Mouse (Mus musculus): ENCODE measurements around the gene Aim2.

Aim2 gene

GRCm38 (mm10) chr1:173349192-173349591 is 1.5 kb upstream of the Aim2 start:
- DNase-seq = no peak

GRCm38 (mm10) chr1:173349946-173350345 is 733 bp upstream of the Aim2 start:
- peak; percentile 13 for DNase-seq

GRCm38 (mm10) chr1:173355107-173355846 is 4.6 kb downstream of the Aim2 start:
- DNase-seq = no peak

- no peak for DNase-seq
Observed at GRCm38 (mm10) chr1:173356699-173357098, 6.0 kb downstream of the Aim2 start.

GRCm38 (mm10) chr1:173357799-173358198 is 7.1 kb downstream of the Aim2 start:
- no peak for DNase-seq

- DNase-seq = no peak
Observed at GRCm38 (mm10) chr1:173359590-173360290, 9.1 kb downstream of the Aim2 start.

- DNase-seq = peak; percentile 64
Observed at GRCm38 (mm10) chr1:173361651-173362050, 11.0 kb downstream of the Aim2 start.

- no peak for DNase-seq
Observed at GRCm38 (mm10) chr1:173363436-173363835, 12.8 kb downstream of the Aim2 start.

GRCm38 (mm10) chr1:173364125-173364800 is 13.6 kb downstream of the Aim2 start:
- no peak for DNase-seq

GRCm38 (mm10) chr1:173365970-173366409 is 15.3 kb downstream of the Aim2 start:
- DNase-seq = no peak

GRCm38 (mm10) chr1:173366701-173367355 is 16.1 kb downstream of the Aim2 start:
- DNase-seq = no peak

- DNase-seq = no peak
Observed at GRCm38 (mm10) chr1:173367356-173368046, 16.8 kb downstream of the Aim2 start, which contains the start of gene Cadm3. Gene Cadm3, minus strand, starts transcription at chr1:173367695.

- DNase-seq = no peak
Observed at GRCm38 (mm10) chr1:173369611-173370010, 18.9 kb downstream of the Aim2 start.

GRCm38 (mm10) chr1:173370456-173370855 is 19.8 kb downstream of the Aim2 start:
- DNase-seq = no peak

GRCm38 (mm10) chr1:173371586-173371985 is 20.9 kb downstream of the Aim2 start:
- no peak for DNase-seq

GRCm38 (mm10) chr1:173374020-173374419 is 23.3 kb downstream of the Aim2 start:
- DNase-seq = no peak

- DNase-seq = peak; percentile 56
Observed at GRCm38 (mm10) chr1:173377380-173378112, 26.9 kb downstream of the Aim2 start.

GRCm38 (mm10) chr1:173381436-173381835 is 30.8 kb downstream of the Aim2 start:
- no peak for DNase-seq

GRCm38 (mm10) chr1:173389431-173389830 is 38.8 kb downstream of the Aim2 start:
- no peak for DNase-seq

- no peak for DNase-seq
Observed at GRCm38 (mm10) chr1:173389901-173390401, 39.3 kb downstream of the Aim2 start.

- DNase-seq = no peak
Observed at GRCm38 (mm10) chr1:173391754-173392153, 41.1 kb downstream of the Aim2 start.

Data from thymus, postnatal 4 days (tissue).